Mouse (Mus musculus): ENCODE measurements around the gene Sema3b. TPM values are rescaled to one million over a fixed set of nuclear protein-coding genes. Genes with fewer than 3 reads are reported as not detected.

Gene Sema3b
- polyA plus RNA-seq, 1 experiment from 2014 or later: 18.3 TPM

DNA sequence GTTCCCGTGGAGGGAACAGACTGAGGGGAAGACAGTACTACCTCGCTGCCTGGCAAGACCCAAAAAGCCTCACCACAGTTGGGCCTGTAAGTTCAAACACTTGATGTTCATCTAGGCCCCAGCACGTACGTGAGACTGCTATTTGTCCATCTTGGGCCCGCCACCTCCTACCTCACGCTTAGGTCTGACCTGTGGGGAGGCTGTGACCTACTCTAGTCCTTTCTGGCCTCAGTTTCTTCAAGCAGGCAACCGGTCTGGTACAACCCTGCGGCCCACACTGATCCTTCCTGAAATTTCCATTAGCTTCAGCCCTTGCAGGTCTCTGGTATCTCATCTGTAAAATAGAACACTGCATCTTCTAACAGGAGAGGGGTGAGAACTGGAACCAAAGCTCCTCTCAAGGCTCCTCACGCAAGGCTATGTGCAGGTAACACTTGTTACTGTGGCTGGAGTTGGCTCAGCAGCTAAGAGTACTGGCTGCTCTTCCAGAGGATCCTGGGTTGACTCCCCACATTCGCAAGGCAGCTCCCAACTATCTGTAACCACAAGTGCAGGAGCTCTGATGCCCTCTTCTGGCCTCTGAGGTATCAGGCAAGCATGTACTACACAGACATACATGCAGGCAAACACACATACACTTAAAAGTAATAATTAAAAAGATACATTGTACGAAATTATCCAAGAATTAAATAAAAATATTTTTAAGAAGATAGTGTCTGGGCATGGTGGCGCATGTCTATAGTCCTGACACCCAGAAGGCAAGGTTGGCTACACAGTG lies 16.5 kb upstream of the Sema3b start:
- WGBS: 92% methylated on average over 12 of the region's 12 CpGs
- DNase-seq (ENCODE audit: low spot score) (no peak), ATAC-seq (replicated peaks; ENCODE audit: low FRiP score, low TSS enrichment, low read depth) (no peak)
- Histone ChIP-seq H3K27ac (ENCODE audit: low read depth) (no peak overlapping the region), H3K4me3 (ENCODE audit: low read depth, low read length) (no peak overlapping the region), H3K27me3 (replicated peaks; ENCODE audit: control insufficient read depth, insufficient read depth, low read length) (no peaks in the 10 kb centered on the region), H3K4me1 (replicated peaks; ENCODE audit: control insufficient read depth, insufficient read depth, low read length) (peaks cover 52% of the 10 kb centered on the region), H3K36me3 (ENCODE audit: control insufficient read depth, insufficient read depth, low read length) (peaks cover 32% of the 10 kb centered on the region), H3K4me2 (ENCODE audit: low read length) (no peak overlapping the region), H3K9me3 (ENCODE audit: control insufficient read depth, low read length) (no peaks in the 10 kb centered on the region), H3K9ac (ENCODE audit: low read length) (no peak overlapping the region)

DNA sequence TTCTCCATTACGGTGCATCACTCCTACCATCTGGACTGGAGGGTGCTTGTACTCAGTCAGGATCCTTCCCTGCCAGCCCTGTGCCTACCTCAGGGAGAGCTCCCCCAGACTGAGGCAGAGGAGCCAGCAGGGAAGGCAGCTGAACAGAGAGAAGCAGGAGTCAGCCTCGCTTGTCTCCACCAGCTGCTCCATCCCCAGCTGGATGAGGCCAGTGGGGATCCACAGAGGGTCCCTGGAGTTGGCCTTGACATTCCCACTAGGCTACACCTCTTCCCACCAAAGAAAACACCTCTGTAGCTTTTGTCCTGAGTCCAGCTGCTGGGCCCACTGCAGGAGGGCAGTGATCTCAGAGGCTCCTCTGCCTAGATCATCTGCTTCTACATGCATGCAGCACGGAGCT lies 15.9 kb upstream of the Sema3b start:
- no peak overlapping the region for H3K27ac ChIP-seq (ENCODE audit: low read depth)
- no peak overlapping the region for H3K4me3 ChIP-seq (ENCODE audit: low read depth, low read length)
- H3K9ac ChIP-seq (ENCODE audit: low read length): no peak overlapping the region
- H3K4me2 ChIP-seq (ENCODE audit: low read length): no peak overlapping the region
- ATAC-seq (replicated peaks; ENCODE audit: low FRiP score, low TSS enrichment, low read depth): no peak
- DNase-seq (ENCODE audit: low spot score): no peak
- peaks cover 38% of the 10 kb centered on the region for H3K36me3 ChIP-seq (ENCODE audit: control insufficient read depth, insufficient read depth, low read length)
- H3K4me1 ChIP-seq (replicated peaks; ENCODE audit: control insufficient read depth, insufficient read depth, low read length): peaks cover 48% of the 10 kb centered on the region
- no peaks in the 10 kb centered on the region for H3K27me3 ChIP-seq (replicated peaks; ENCODE audit: control insufficient read depth, insufficient read depth, low read length)
- 89% methylated on average over 3 of the region's 3 CpGs for WGBS
- H3K9me3 ChIP-seq (ENCODE audit: control insufficient read depth, low read length): no peaks in the 10 kb centered on the region

DNA sequence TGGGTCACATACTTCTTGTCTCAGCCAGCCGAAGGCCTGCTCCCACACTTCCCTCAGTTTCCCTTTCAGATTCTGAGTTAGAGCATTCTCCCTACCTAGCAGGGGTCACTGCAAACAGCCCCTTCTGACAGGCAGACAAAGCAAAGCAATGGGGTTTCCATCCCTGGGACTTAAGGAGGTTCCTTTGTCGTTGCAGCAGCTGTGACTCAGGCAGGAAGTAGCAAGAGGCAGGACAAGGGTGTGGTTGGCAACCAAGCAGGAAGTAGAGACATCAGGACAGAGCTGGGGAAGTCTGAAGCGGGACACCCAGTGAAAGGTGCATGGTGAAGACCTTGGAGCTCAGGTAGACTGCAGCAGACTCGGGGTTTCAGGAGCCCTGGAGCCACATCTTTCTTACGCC lies 15.5 kb upstream of the Sema3b start:
- no peak overlapping the region for H3K4me2 ChIP-seq (ENCODE audit: low read length)
- no peak for ATAC-seq (replicated peaks; ENCODE audit: low FRiP score, low TSS enrichment, low read depth)
- H3K27me3 ChIP-seq (replicated peaks; ENCODE audit: control insufficient read depth, insufficient read depth, low read length): no peaks in the 10 kb centered on the region

DNA sequence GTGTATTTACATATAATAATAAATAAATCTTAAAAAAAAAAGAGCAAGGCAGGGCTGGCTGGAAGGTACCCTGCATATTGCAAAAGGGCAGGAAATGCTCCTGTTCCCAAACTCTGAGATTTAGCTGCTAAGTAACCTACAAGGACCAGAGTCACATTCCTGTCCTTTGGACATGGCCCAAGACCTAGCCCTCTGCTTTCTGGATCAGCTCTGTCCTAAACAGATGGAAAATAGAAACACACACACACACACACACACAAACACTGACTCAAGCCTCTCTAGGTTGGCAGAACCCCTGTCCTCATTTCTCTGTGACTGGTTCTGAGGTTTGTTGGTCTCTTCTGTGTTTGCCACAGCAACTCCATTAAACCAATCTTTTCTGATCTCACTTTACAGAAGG lies 11.9 kb upstream of the Sema3b start:
- H3K36me3 ChIP-seq (ENCODE audit: control insufficient read depth, insufficient read depth, low read length): peaks cover 68% of the 10 kb centered on the region
- H3K4me3 ChIP-seq (ENCODE audit: low read depth, low read length): no peak overlapping the region
- DNase-seq (ENCODE audit: low spot score): no peak
- no peak overlapping the region for H3K9ac ChIP-seq (ENCODE audit: low read length)
- no peak for ATAC-seq (replicated peaks; ENCODE audit: low FRiP score, low TSS enrichment, low read depth)
- H3K27ac ChIP-seq (ENCODE audit: low read depth): no peak overlapping the region
- no peak overlapping the region for H3K4me2 ChIP-seq (ENCODE audit: low read length)
- no peaks in the 10 kb centered on the region for H3K27me3 ChIP-seq (replicated peaks; ENCODE audit: control insufficient read depth, insufficient read depth, low read length)
- H3K9me3 ChIP-seq (ENCODE audit: control insufficient read depth, low read length): no peaks in the 10 kb centered on the region
- H3K4me1 ChIP-seq (replicated peaks; ENCODE audit: control insufficient read depth, insufficient read depth, low read length): peaks cover 29% of the 10 kb centered on the region

More for the DNA sequence above, 15.5 kb upstream of the Sema3b start:
- H3K9ac ChIP-seq (ENCODE audit: low read length): no peak overlapping the region
- H3K4me3 ChIP-seq (ENCODE audit: low read depth, low read length): no peak overlapping the region
- peaks cover 41% of the 10 kb centered on the region for H3K36me3 ChIP-seq (ENCODE audit: control insufficient read depth, insufficient read depth, low read length)
- no peaks in the 10 kb centered on the region for H3K9me3 ChIP-seq (ENCODE audit: control insufficient read depth, low read length)
- H3K27ac ChIP-seq (ENCODE audit: low read depth): no peak overlapping the region
- peaks cover 48% of the 10 kb centered on the region for H3K4me1 ChIP-seq (replicated peaks; ENCODE audit: control insufficient read depth, insufficient read depth, low read length)
- no peak for DNase-seq (ENCODE audit: low spot score)
- WGBS: 80% methylated on average over 5 of the region's 5 CpGs

DNA sequence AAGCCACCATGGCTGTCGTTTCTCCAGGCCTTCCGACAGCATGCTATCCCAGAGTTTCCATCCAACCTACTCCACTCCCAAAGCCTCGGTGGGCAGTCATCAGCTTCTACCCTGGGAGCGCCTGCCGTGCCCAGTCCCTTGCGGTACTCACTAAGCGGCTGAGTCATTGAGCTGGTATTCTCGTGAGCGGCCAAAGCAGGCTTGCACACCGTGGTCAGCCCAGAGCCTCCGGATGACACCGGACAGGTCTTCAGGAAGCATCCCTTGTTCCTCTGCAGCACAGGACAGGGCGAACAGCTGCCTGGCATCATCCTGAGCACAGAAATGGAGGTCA lies 10.5 kb upstream of the Sema3b start:
- Histone ChIP-seq H3K4me2 (ENCODE audit: low read length) (no peak overlapping the region), H3K9ac (ENCODE audit: low read length) (no peak overlapping the region)
- WGBS: 63% methylated on average over 13 of the region's 13 CpGs

DNA sequence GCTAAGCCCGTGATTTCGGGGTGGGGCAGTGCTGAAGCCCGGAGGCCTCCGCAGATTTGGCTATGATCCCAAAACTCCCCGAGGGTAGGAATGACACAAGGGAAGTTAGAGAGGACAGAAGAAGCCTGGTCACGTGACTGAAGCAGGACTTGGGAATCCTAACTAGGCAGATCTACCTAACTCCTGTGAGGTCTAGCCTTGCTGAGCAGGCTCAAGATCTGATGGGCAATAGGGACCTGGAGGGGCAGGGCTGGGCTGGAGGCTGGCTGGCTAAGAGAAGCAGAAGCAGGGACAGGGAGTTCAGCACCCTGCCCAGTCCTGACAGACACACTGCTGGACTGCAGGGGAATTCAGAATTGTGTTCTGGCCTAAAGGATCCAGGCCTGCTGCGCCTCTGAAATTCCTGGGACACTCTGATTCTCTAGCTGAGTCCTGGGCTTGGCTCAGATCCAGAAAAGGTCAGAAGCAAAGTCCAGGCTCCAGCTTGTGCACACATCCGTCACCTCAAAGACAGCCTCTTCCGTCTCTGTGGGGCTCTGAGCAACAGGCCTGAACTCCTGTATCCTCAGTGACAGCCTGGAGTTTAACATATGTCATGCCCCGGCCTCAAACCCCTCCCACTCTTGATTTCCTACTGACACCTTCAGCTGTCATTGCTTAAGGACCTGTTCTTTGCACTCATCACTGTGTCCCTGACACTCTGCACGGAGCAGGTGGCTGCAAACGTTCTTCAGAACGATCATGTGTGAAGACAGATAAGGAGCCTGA lies 9.9 kb upstream of the Sema3b start:
- peak; percentile 72 for DNase-seq (ENCODE audit: low spot score)
- ATAC-seq (replicated peaks; ENCODE audit: low FRiP score, low TSS enrichment, low read depth): peak; percentile 28; the same call in 1 of the 2 replicates
- Histone ChIP-seq H3K27ac (ENCODE audit: low read depth) (peak overlapping the region; percentile 62), H3K9ac (ENCODE audit: low read length) (0 out of 2 replicates have a peak overlapping the region, but pooled peaks have one; percentile 13), H3K4me1 (replicated peaks; ENCODE audit: control insufficient read depth, insufficient read depth, low read length) (peaks cover 25% of the 10 kb centered on the region), H3K9me3 (ENCODE audit: control insufficient read depth, low read length) (no peaks in the 10 kb centered on the region), H3K4me3 (ENCODE audit: low read depth, low read length) (no peak overlapping the region), H3K27me3 (replicated peaks; ENCODE audit: control insufficient read depth, insufficient read depth, low read length) (no peaks in the 10 kb centered on the region), H3K36me3 (ENCODE audit: control insufficient read depth, insufficient read depth, low read length) (peaks cover 79% of the 10 kb centered on the region), H3K4me2 (ENCODE audit: low read length) (no peak overlapping the region)
- WGBS: 36% methylated on average over 13 of the region's 13 CpGs

More for the DNA sequence above, 10.5 kb upstream of the Sema3b start:
- DNase-seq (ENCODE audit: low spot score) (peak; percentile 66), ATAC-seq (replicated peaks; ENCODE audit: low FRiP score, low TSS enrichment, low read depth) (peak; percentile 10; the same call in 1 of the 2 replicates)
- no peaks in the 10 kb centered on the region for H3K27me3 ChIP-seq (replicated peaks; ENCODE audit: control insufficient read depth, insufficient read depth, low read length)
- peaks cover 77% of the 10 kb centered on the region for H3K36me3 ChIP-seq (ENCODE audit: control insufficient read depth, insufficient read depth, low read length)
- H3K27ac ChIP-seq (ENCODE audit: low read depth): peak overlapping the region; percentile 62
- no peaks in the 10 kb centered on the region for H3K9me3 ChIP-seq (ENCODE audit: control insufficient read depth, low read length)
- H3K4me3 ChIP-seq (ENCODE audit: low read depth, low read length): no peak overlapping the region
- peaks cover 25% of the 10 kb centered on the region for H3K4me1 ChIP-seq (replicated peaks; ENCODE audit: control insufficient read depth, insufficient read depth, low read length)

DNA sequence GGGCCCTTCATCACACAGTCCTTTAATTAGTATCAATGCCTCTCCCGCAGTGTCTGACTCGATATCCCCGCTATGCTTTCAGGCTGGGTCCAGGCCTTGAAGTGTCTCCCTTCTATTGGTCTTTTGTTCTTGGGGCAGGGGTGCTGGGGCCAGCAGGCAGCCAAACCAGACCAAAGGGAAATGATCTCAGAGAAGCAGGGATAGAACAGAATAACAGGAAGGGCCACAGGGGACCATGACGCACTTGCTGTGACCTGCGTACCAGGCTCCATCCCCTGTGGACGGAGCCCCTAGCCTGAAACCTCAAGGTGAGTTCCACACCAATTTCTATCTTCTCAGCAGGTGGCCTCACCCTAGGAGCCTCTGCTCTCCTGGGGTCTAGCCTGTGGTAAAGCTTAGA lies 9.1 kb upstream of the Sema3b start:
- H3K9ac ChIP-seq (ENCODE audit: low read length): no peak overlapping the region
- H3K36me3 ChIP-seq (ENCODE audit: control insufficient read depth, insufficient read depth, low read length): peaks cover 79% of the 10 kb centered on the region

DNA sequence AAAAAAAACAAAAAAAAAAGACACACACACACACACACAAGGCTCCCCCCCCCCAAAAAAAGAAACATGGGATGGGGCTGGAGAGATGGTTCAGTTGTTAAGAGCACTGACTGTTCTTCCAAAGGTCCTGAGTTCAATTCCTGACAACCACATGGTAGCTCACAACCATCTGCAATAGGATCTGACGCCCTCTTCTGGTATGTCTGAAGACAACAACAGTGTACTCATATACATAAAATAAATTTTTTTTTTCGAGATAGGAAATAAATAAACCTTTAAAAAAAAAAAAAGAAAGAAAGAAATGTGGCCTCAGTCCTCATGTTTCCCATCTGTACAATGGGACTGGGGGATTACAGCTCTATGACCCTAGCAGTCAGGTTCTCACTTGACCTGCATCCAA lies 8.4 kb upstream of the Sema3b start:
- no peak for ATAC-seq (replicated peaks; ENCODE audit: low FRiP score, low TSS enrichment, low read depth)
- H3K27me3 ChIP-seq (replicated peaks; ENCODE audit: control insufficient read depth, insufficient read depth, low read length): no peaks in the 10 kb centered on the region
- H3K36me3 ChIP-seq (ENCODE audit: control insufficient read depth, insufficient read depth, low read length): peaks cover 74% of the 10 kb centered on the region
- H3K9ac ChIP-seq (ENCODE audit: low read length): no peak overlapping the region
- no peak overlapping the region for H3K4me3 ChIP-seq (ENCODE audit: low read depth, low read length)
- H3K4me1 ChIP-seq (replicated peaks; ENCODE audit: control insufficient read depth, insufficient read depth, low read length): peaks cover 29% of the 10 kb centered on the region
- DNase-seq (ENCODE audit: low spot score): no peak
- 93% methylated on average over 2 of the region's 2 CpGs for WGBS
- no peaks in the 10 kb centered on the region for H3K9me3 ChIP-seq (ENCODE audit: control insufficient read depth, low read length)
- no peak overlapping the region for H3K27ac ChIP-seq (ENCODE audit: low read depth)
- H3K4me2 ChIP-seq (ENCODE audit: low read length): no peak overlapping the region

More for the DNA sequence above, 9.1 kb upstream of the Sema3b start:
- WGBS: 92% methylated on average over 6 of the region's 6 CpGs
- no peak overlapping the region for H3K4me3 ChIP-seq (ENCODE audit: low read depth, low read length)
- H3K9me3 ChIP-seq (ENCODE audit: control insufficient read depth, low read length): no peaks in the 10 kb centered on the region
- H3K27ac ChIP-seq (ENCODE audit: low read depth): 0 out of 2 replicates have a peak overlapping the region, but pooled peaks have one; percentile 16
- H3K4me2 ChIP-seq (ENCODE audit: low read length): no peak overlapping the region
- ATAC-seq (replicated peaks; ENCODE audit: low FRiP score, low TSS enrichment, low read depth) (no peak), DNase-seq (ENCODE audit: low spot score) (no peak)
- H3K4me1 ChIP-seq (replicated peaks; ENCODE audit: control insufficient read depth, insufficient read depth, low read length): peaks cover 27% of the 10 kb centered on the region
- no peaks in the 10 kb centered on the region for H3K27me3 ChIP-seq (replicated peaks; ENCODE audit: control insufficient read depth, insufficient read depth, low read length)

Measured in intestine, embryonic 14.5 days (tissue).